Mouse (Mus musculus) left cerebral cortex, adult 8-10 months (tissue): ENCODE measurements at regions not wholly inside any gene's neighbourhood (a gene's known extent, or its start where the extent isn't known, plus 50 kb on each side); places are given as distances from the start of the nearest gene placed in this dataset.

ENCODE experiments used
- DNase-seq, 2 experiments: peaks; one replicate each; pipeline ENCODE4 v3.0.0; 2022; ENCODE audit warnings: low spot score in 2 of 2

DNA sequence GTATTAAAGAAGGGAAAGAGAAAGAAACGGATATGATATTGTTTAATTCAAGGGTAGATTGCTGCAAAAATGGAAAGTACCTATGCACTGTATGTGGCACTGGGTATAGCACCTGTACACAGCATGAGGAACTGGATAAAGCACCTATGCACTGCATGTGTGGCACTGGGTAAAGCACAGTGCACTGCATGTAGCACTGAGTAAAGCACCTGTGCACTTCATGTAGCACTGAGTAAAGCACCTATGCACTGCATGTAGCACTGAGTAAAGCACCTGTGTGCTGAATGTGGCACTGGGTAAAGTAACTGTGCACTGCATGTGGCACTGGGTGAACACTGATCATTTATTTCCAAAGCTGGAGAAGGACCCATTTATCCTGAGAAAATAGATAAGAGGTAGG is 280.2 kb upstream of the Fam49a start:
- DNase-seq: no peak

DNA sequence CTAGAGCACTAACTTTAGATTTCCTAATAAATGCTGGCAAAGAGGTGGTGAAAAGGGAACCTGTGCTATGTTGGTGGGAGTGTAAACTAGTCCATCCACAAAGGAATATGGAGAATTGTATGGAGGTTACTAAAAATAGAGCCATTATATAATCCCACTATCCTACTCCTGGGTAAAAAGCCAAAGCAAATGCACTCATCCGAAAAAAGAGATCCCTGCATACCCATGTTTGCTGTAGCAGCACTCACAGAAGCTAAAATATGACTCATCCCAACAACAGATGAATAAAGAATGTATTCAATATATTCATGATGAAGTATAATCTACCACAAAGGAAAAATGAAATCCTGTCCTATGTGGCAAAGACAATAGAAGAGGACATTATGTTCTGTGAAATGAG is 268.4 kb upstream of the Fam49a start:
- DNase-seq: peak in 1 of 2 experiments; percentile 27

DNA sequence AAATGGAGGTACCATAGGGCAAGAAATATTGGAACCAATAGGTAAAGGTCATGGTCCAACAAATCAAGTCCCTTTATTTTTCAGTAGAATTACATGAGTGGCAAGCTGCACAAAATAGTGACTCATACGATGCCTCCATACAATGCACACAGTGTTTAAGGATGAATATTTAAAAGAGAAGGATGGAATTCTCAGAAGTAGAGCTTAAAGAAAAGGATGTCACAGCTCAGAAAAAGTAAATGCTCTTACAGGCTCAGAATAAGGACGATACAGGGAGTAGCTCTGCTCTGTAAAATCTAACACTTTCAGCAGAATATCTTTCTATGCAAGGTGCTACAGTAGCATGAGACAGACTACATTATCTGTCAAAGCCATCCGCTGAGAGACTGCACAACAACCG is 262.7 kb upstream of the Fam49a start:
- DNase-seq: no peak

DNA sequence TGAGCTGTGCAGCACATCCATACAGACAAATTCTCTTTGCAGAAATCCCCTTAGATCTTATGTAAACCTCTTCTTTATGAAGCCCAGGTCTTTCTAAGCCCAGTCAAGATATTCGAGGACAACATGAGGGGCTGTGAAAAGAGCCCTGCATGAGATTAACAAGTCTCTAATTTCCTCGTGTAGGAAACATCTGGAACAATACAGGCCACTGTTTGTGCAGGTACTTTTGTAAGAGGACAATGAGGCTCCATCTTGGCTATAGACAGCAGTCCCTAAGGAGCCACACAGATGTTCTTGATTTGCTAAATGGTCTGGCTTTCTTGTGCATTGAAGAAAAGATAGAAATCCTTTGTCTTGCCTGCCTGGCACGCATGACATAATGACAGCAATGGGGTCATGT is 259.5 kb upstream of the Fam49a start:
- no peak for DNase-seq

DNA sequence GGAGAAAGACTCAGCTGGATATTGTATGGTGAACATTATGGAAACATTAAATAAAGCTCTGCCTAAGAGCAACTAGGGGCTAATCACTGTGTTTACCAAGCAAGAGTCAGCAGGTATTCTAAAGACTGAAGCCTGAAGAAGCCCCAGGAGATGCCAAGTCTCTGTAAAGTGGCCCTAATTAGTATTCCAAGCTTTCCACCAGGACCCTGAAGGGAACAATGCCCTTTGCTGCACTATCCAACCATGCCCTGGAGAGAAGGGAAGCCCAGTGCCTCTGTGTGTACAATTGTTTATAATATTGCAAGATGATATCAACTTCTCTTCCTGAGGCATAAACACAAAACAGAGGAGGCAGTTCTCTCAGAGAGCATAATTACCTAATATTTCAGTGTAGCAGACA is 251.3 kb upstream of the Fam49a start:
- DNase-seq: no peak

- peak; percentile 8 to 65 for DNase-seq
Observed at GRCm38 (mm10) chr12:12023819-12024470, 238.0 kb upstream of the Fam49a start.

DNA sequence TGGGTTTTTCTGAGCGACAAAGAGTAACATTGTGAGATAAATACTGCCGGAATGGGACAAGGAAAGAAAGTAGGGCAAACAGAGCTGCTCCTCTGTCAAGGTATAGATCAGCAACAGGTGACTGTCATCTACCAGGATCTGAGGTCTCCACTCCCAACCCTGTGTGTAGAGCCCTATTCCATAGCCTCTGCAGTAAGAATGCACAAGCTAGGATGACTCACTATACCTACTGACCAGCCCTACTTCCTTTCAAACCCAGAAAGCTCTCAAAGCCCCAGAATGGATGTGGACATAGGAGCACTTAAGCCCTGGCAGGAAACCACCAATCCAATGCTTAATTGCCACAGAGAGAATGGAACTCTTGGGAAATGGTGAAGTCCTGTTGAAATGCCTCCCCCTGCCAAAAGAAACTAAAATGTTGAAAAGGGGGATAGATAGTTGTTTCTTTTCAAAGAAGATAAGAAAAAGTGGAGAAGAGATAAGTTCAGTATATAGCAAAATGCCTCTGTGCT is 231.8 kb upstream of the Fam49a start:
- no peak for DNase-seq

DNA sequence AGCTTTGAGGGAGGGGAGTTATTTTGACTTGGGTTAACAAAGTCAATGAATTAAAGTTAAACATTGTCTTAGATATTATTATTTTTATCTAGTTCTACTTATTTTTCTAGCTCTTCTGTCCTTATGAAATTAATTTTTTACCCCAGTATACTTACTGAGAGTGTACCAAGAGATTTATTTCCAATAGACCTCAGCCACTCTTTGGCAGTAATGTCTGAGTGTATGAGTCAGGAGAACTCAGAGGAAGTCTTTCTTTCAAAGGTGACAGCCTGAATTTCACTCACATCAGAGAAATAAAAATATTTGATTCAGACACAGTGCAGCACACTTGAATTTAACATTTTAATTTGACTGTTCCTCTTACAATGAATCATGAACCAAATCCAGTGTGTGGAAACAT is 227.4 kb upstream of the Fam49a start:
- DNase-seq: no peak

- DNase-seq: no peak
Observed at GRCm38 (mm10) chr12:12039217-12039616, 222.7 kb upstream of the Fam49a start.

DNA sequence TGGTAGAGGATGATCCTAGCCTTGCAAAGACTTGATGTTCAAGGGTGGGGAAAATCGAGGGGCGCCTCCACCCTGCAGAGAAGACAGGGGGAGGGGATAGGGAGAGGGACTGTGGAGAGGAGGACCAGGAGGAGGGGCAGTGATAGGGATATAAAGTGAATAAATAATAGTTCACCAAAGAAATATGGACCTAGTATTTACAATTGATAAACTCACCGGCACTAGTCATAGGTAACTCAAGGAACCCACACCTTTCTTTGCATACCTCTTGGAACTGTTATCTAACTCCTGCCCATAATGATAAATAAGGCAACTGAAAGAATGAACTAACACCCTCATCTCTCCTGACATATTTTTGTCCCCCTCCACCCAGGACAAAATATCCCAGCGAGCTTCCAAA is 199.7 kb upstream of the Fam49a start:
- DNase-seq: no peak

GRCm38 (mm10) chr12:12063910-12064309 is 198.0 kb upstream of the Fam49a start:
- peak; percentile 6 to 20 for DNase-seq

DNA sequence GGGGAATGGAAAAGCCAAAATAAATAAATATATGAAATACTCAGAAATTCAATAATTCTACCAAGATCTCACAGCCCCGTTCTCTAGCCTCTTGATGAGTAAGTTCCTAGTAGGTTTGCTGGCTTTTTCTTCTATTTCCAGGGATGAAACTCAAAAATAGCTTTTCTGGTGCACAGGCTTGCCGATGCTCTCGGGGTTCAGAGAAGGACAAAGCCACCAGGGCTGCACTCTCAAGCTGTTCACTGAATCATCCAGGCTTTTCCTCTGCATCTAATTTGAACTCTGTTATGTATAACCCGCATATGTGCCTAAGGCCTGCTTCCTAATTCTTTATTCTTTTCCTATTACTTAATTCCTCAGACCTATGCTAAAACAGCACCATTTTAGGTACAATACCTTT is 197.5 kb upstream of the Fam49a start:
- DNase-seq: peak in 1 of 2 experiments; percentile 37

GRCm38 (mm10) chr12:12088338-12088737 is 173.6 kb upstream of the Fam49a start:
- DNase-seq: no peak
